Mouse (Mus musculus) embryonic fibroblast, embryonic 13.5 days (primary cell): Measurements from ENCODE around the gene Rps6ka5. TPM values are rescaled to one million over a fixed set of nuclear protein-coding genes. Genes with fewer than 3 reads are reported as not detected.

Experiments
- H3K27ac ChIP-seq: 2 replicates; pipeline ENCODE4 v1.5.1; 2012; ENCODE audit warnings: low read length, control low read depth, inconsistent platforms; ENCODE audit not compliant: insufficient read depth
- H3K4me1 ChIP-seq: 2 replicates; pipeline ENCODE4 v1.6.1; 2011; ENCODE audit warnings: low read length; ENCODE audit not compliant: control insufficient read depth, insufficient read depth
- H3K4me3 ChIP-seq: 2 replicates; pipeline ENCODE4 v1.5.1; 2011; ENCODE audit warnings: mild to moderate bottlenecking, control low read depth, low read length; ENCODE audit not compliant: insufficient read depth
- CTCF ChIP-seq: IDR thresholded peaks from 2 replicates; pipeline ENCODE4 v1.5.1; 2011; ENCODE audit warnings: mild to moderate bottlenecking, control low read depth, low read length, moderate library complexity, borderline replicate concordance; ENCODE audit not compliant: insufficient read depth
- POLR2A ChIP-seq: IDR thresholded peaks from 2 replicates; pipeline ENCODE4 v1.6.1; 2011; ENCODE audit warnings: low read depth, mild to moderate bottlenecking, control low read depth, low read length, moderate library complexity
- polyA plus RNA-seq: library from polyadenylated mRNA; stranded (reverse); fragments of >200 nt; gene quantifications from 2 replicates; pipeline ENCODE4 v1.2.4, GENCODE M21; 2011; ENCODE audit warnings: low read depth; ENCODE audit not compliant: missing spikeins, insufficient read length

Rps6ka5 gene
- polyA plus RNA-seq, 1 experiment, result 4.7 TPM

DNA sequence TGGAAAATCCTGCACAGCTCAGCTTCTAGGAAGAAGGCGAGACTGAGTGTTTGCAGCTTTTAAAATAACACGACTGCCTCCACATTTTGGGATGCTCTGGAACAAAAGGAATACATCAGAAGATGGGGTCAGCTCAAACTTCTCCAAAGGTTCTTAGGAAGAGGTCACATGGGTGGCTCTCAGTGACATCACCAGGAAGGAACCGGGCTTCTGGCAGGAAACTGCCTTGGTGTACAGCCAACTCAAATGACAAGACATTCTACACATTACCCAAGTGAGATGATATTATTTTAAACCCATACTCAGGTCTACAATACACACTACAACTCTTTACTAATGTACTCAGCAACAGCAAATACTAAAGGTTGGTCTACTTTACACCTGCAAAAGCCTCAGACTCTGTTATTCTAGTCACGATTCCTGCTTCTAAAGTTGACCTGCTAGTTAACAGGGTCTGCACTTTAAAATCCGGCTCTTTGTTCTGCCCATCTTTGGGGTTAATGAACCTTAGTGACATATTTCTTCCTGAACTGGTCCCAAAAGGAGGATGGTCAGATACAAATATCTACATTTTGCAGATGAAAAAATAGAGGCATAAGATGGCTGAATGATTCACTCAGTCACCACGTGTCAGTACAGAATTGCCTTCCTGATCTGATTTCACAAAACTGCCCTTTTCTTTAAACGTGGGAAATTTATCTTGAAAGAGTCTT, 188.2 kb downstream of the Rps6ka5 start:
- TF ChIP-seq POLR2A (no peak), CTCF (no peak)
- H3K4me3 ChIP-seq, result no peak overlapping the region
- no peak overlapping the region for H3K27ac ChIP-seq
- no peaks in the 10 kb centered on the region for H3K4me1 ChIP-seq

DNA sequence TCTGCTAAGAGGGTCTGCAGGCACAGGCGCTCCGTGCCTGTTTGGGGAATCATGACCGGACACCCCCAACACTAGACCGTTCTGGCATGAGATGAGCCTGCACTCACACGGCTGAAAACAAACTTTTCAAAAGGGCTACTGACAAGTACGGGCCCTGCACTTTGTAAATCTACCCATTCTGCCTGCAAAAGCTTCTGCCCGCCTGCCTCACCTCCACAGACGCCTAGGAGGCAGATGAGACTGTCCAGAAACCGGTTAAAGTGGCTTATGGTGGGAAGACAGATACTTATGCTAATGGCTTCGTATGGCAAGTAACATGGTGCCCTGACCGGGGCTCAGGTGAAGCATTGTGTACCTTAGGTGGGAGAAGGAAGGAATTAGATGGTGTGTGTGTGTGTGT, 189.7 kb downstream of the Rps6ka5 start:
- Histone ChIP-seq H3K4me1 (no peaks in the 10 kb centered on the region), H3K4me3 (no peak overlapping the region), H3K27ac (no peak overlapping the region)
- TF ChIP-seq POLR2A, result no peak
- no peak for TF ChIP-seq CTCF

DNA sequence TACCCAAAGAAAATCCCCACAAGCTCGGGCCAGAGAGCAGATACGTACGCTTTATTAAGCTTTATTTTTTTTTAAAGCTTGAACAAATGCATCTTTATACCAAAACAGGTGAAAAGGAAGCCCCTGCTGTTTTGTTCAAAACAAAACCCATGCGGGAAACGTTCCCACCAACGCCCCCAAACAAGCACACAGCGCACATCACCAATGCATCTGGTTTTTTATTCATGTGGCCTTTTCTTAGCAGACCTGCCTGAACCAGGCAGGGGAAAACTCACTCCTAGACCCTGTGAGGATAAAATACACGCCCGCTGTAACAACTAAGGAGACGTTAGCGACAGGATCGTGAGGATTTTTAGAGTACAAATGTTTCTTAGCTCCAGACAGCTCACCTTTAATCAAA, 191.8 kb downstream of the Rps6ka5 start:
- TF ChIP-seq POLR2A (no peak), CTCF (no peak)
- no peak overlapping the region for H3K4me3 ChIP-seq
- H3K4me1 ChIP-seq, result no peaks in the 10 kb centered on the region
- H3K27ac ChIP-seq, result no peak overlapping the region

DNA sequence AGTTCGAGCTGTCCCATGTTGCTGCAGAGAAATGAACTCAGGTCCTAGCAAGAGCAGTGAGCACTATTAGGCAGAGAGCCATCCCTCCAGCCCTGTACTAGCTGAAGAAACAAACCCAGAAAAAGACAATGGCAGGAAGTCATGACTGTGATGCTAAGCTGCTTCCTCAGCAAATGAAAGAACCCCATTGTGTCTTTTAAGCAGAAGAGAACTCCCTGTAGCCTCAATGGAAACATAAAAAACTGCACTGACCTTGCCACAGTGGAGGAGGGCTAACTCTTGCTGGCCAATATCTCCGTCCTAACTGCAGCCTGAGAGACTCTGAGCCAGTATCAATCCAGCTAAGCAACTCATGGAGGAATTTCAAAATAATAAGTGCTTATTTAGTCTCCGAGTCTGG, 192.8 kb downstream of the Rps6ka5 start:
- TF ChIP-seq POLR2A (no peak), CTCF (no peak)
- H3K4me3 ChIP-seq, result no peak overlapping the region
- no peak overlapping the region for H3K27ac ChIP-seq
- H3K4me1 ChIP-seq, result peaks cover 4% of the 10 kb centered on the region

DNA sequence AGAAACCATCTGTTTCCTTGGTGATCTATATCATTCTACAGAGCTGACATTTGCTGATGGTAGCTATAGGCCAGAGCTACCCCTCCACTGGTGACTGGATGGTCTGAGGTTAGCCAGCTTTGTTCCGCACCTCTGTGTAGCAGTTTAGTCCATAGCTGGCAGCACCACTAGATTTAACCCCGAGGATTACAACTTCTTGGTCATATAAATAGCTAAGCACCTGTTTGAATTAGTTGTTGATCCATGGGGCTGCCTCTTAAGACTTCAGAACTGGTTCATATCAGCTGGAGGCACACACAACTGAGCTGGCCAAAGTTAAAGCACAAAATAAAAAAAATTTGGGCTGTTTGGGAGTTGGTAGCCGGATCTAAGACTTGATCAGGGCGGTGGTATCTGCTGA, 193.6 kb downstream of the Rps6ka5 start:
- H3K27ac ChIP-seq, result no peak overlapping the region
- H3K4me3 ChIP-seq, result no peak overlapping the region
- TF ChIP-seq POLR2A (no peak), CTCF (no peak)
- peaks cover 5% of the 10 kb centered on the region for H3K4me1 ChIP-seq

DNA sequence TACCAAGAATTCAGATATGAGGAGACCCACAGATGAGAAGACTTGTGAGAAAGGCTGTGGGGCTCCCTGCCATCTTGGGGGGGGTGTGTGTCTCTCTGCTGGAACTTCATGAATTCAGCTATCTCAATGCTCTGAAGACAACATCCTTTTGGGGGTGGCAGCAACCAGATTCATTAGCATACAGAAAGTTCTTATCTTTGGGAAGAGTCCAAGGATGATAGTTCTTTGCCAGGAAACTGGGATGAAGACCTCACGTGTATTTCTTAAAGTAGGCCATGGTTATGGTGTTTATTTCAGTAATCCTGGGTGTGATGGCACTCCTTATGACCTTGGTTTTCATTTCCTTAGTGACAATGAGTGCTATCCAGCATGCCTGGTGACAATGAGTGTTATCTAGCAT, 195.0 kb downstream of the Rps6ka5 start:
- Histone ChIP-seq H3K4me3 (no peak overlapping the region), H3K27ac (no peak overlapping the region), H3K4me1 (peaks cover 5% of the 10 kb centered on the region)
- TF ChIP-seq CTCF, result no peak
- TF ChIP-seq POLR2A, result no peak

DNA sequence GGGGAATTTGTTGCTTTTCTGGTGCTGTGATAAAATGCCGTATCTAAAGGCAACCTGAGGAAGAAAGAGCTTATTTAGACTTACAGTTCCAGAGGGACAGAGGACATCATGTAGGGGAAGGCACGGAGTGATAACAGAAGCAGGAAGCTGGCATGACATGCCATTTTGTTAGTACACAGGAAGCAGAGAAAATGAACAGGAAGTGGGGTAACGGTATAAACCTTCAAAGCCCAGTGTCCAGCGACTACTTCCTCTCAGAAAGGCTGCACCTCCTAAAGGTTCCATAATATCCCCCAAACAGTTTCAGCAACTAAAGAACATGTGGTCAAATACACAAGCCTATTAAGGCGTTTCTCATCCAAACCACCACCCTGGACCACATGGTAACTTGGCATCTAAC, 195.9 kb downstream of the Rps6ka5 start:
- Histone ChIP-seq H3K27ac (no peak overlapping the region), H3K4me1 (peaks cover 5% of the 10 kb centered on the region), H3K4me3 (no peak overlapping the region)
- TF ChIP-seq POLR2A (no peak), CTCF (no peak)

DNA sequence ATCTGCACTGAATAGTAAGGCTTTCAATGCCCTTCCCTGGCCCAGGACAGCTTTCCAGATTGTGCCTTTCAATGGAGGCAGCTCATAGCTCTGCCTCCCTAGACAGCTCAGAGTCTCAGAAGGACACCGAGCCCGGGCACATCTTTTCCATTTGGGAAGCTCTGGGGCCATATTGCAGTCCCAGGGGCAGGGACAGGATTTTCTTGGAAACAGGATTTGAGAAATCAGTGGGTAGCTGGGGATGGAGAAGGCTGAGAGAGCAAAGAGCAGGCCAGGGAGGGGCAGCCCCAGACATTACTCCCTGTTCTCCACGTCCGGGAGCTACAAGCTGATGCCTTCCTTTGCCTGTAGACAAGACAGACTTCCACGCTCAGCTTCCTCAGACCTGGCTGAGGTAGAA, 197.1 kb downstream of the Rps6ka5 start:
- no peak for TF ChIP-seq POLR2A
- TF ChIP-seq CTCF, result no peak
- no peak overlapping the region for H3K27ac ChIP-seq

DNA sequence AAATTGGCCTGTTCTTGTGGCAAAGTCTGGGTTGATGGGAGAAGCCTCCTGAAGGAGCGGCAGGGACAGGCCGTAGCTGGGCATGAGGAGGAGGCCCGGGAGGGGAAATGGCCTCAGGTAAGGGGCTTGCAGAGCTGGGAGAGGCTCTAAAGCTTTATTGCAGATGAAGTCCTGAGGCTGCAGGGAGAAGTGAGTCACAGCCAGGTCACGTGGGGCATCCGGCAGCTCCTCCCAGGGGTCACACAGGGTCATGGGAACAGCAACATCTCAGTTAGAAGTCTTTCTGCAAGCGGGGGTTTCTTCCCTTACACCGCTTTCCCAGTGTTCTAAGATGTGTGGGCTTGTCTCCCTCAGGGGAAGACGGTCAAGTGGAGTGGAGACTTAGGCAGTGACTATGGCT, 197.6 kb downstream of the Rps6ka5 start:
- Histone ChIP-seq H3K4me3 (no peak overlapping the region), H3K27ac (no peak overlapping the region), H3K4me1 (peaks cover 5% of the 10 kb centered on the region)
- TF ChIP-seq POLR2A, result no peak

More for the DNA sequence above, 197.1 kb downstream of the Rps6ka5 start:
- Histone ChIP-seq H3K4me1 (peaks cover 5% of the 10 kb centered on the region), H3K4me3 (no peak overlapping the region)

DNA sequence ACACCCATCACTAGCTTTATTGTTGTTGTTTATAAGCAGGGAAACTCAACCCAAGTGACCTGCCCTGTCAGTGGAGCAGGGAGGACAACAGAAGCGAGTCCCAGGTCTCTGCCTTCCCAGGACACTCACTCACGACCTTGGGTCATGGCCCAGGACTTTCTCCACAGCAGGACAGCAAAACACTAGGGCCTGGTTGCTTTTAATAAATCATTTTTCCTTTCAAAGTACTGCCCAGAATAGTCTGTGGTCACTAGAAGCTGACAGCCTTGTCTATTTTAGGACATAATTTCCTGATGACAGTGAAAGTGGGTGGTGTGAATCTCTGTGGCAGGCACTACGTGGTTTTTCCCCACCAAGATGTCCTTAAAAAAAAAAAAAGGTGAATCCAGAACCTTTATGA, 198.5 kb downstream of the Rps6ka5 start:
- no peak overlapping the region for H3K4me3 ChIP-seq
- no peak for TF ChIP-seq CTCF
- TF ChIP-seq POLR2A, result no peak
- peaks cover 5% of the 10 kb centered on the region for H3K4me1 ChIP-seq
- no peak overlapping the region for H3K27ac ChIP-seq

DNA sequence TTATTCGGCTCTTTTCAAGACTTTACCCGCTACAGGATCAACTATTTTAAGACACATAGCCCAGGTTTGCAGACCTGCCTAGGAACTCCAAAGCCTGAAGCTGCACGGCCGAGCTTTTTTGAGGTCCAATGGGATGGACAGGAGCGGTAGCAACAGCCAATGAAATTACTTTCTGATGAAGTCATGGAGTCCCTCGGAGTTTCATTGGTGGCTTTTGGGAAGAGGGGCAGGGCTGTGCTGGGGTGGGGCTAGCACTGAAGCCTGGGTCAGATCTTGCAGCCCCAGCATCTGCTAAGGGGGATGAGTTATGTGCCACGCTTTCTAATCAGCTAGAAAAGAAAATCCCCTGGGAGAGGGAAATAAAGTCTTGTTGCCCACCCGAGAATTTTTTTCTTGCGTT, 199.0 kb downstream of the Rps6ka5 start:
- H3K4me3 ChIP-seq, result no peak overlapping the region
- peaks cover 5% of the 10 kb centered on the region for H3K4me1 ChIP-seq
- no peak overlapping the region for H3K27ac ChIP-seq
- TF ChIP-seq CTCF (no peak), POLR2A (no peak)
